Mouse (Mus musculus) forebrain, embryonic 12.5 days (tissue): Measurements from ENCODE around the gene Draxin. TPM values are rescaled to one million over a fixed set of nuclear protein-coding genes. Genes with fewer than 3 reads are reported as not detected.
"Not testable (repeated sequence)": the region's sequence is repeated elsewhere in the genome, so short reads cannot be mapped to it uniquely, and the experiment has no call there.

Source experiments
- ATAC-seq: fragments of 200-750 bp; cut with Nextera tagmentation; 2 replicates; pipeline ENCODE4 v1.8.0; 2017; ENCODE audit warnings: moderate TSS enrichment; ENCODE audit not compliant: low FRiP score
- H3K27ac ChIP-seq: fragments of 300-500 bp; sonication (generic); 2 replicates; pipeline ENCODE4 v1.5.1; 2016; ENCODE audit warnings: mild to moderate bottlenecking
- H3K27me3 ChIP-seq: fragments of 300-500 bp; sonication (generic); 2 replicates; pipeline ENCODE4 v1.6.1; 2016; ENCODE audit warnings: mild to moderate bottlenecking
- H3K36me3 ChIP-seq: fragments of 300-500 bp; sonication (generic); replicated peaks from 2 replicates; pipeline ENCODE4 v1.6.1; 2016; ENCODE audit warnings: mild to moderate bottlenecking
- H3K4me1 ChIP-seq: fragments of 300-500 bp; sonication (generic); 2 replicates; pipeline ENCODE4 v1.6.1; 2016
- H3K4me2 ChIP-seq: fragments of 300-500 bp; sonication (generic); 2 replicates; pipeline ENCODE4 v1.6.1; 2016; ENCODE audit warnings: mild to moderate bottlenecking, moderate library complexity
- H3K4me3 ChIP-seq: fragments of 300-500 bp; sonication (generic); replicated peaks from 2 replicates; pipeline ENCODE4 v1.5.1; 2016; ENCODE audit warnings: mild to moderate bottlenecking
- H3K9ac ChIP-seq: fragments of 300-500 bp; sonication (generic); 2 replicates; pipeline ENCODE4 v1.6.1; 2016; ENCODE audit warnings: mild to moderate bottlenecking
- H3K9me3 ChIP-seq: fragments of 300-500 bp; sonication (generic); 2 replicates; pipeline ENCODE4 v1.6.1; 2016
- WGBS: fragments of 180-500 bp; shearing (Covaris S2); methylation state at CpG from one replicate; pipeline ENCODE4 v1.1.7; 2016; 5-methylcytosine and 5-hydroxymethylcytosine counted together
- polyA plus RNA-seq: library from polyadenylated mRNA; unstranded; fragments of >200 nt; fragmentation: Nextera tagmentation; extraction: Ambion mirVana; gene quantifications from 2 replicates; pipeline ENCODE4 v1.2.1, GENCODE M21; 2016

Draxin gene
- polyA plus RNA-seq, 1 experiment from 2014 or later: 8.0 TPM

- Histone ChIP-seq H3K4me2 (peak overlapping the region; percentile 30), H3K4me3 (no peak overlapping the region), H3K9me3 (no peaks in the 10 kb centered on the region), H3K4me1 (peaks cover 37% of the 10 kb centered on the region), H3K27ac (peak overlapping the region; percentile 77), H3K36me3 (no peaks in the 10 kb centered on the region), H3K9ac (peak overlapping the region; percentile 36; the same call in 1 of the 2 replicates), H3K27me3 (peaks cover 4% of the 10 kb centered on the region; the same call in 1 of the 2 replicates)
- no peak for ATAC-seq
- 58% methylated on average over 3 of the region's 3 CpGs for WGBS
Measured at GRCm38 (mm10) chr4:148122694-148123066, 7.8 kb downstream of the Draxin start.

- Histone ChIP-seq H3K9ac (peak overlapping the region; percentile 36), H3K27ac (peak overlapping the region; percentile 77), H3K4me3 (no peak overlapping the region), H3K9me3 (no peaks in the 10 kb centered on the region), H3K4me2 (peak overlapping the region; percentile 30), H3K27me3 (no peaks in the 10 kb centered on the region), H3K36me3 (no peaks in the 10 kb centered on the region), H3K4me1 (peaks cover 34% of the 10 kb centered on the region)
- ATAC-seq: peak; percentile 87
- WGBS: 9% methylated on average over 6 of the region's 6 CpGs
Measured at GRCm38 (mm10) chr4:148121982-148122693, 8.4 kb downstream of the Draxin start.

- peaks cover 29% of the 10 kb centered on the region for H3K4me1 ChIP-seq
- no peak overlapping the region for H3K4me2 ChIP-seq
- no peaks in the 10 kb centered on the region for H3K27me3 ChIP-seq
- H3K36me3 ChIP-seq: no peaks in the 10 kb centered on the region
- no peak overlapping the region for H3K4me3 ChIP-seq
- 82% methylated on average over 4 of the region's 4 CpGs for WGBS
- no peak overlapping the region for H3K9ac ChIP-seq
- H3K27ac ChIP-seq: peak overlapping the region; percentile 77
- H3K9me3 ChIP-seq: no peaks in the 10 kb centered on the region; the same call in 1 of the 2 replicates
- no peak for ATAC-seq
Measured at GRCm38 (mm10) chr4:148121362-148121761, 9.1 kb downstream of the Draxin start.

- WGBS: 83% methylated on average over 9 of the region's 9 CpGs
- H3K4me1 ChIP-seq: peaks cover 32% of the 10 kb centered on the region
- no peak overlapping the region for H3K4me3 ChIP-seq
- no peak overlapping the region for H3K9ac ChIP-seq
- no peak for ATAC-seq
- H3K27ac ChIP-seq: peak overlapping the region; percentile 31; the same call in 1 of the 2 replicates
- H3K9me3 ChIP-seq: no peaks in the 10 kb centered on the region; the same call in 1 of the 2 replicates
- H3K27me3 ChIP-seq: 0 out of 2 replicates have a peak, but pooled peaks cover 4% of the 10 kb centered on the region
- H3K4me2 ChIP-seq: no peak overlapping the region
- no peaks in the 10 kb centered on the region for H3K36me3 ChIP-seq
Measured at GRCm38 (mm10) chr4:148120555-148120954, 9.9 kb downstream of the Draxin start.

GRCm38 (mm10) chr4:148119578-148119977 lies 10.9 kb downstream of the Draxin start:
- not testable (repeated sequence) for H3K4me3 ChIP-seq, H3K9me3 ChIP-seq, H3K4me2 ChIP-seq, ATAC-seq, H3K9ac ChIP-seq, H3K27me3 ChIP-seq, H3K27ac ChIP-seq, H3K36me3 ChIP-seq
- 86% methylated on average over 9 of the region's 9 CpGs for WGBS
- peaks cover 38% of the 10 kb centered on the region for H3K4me1 ChIP-seq

- Histone ChIP-seq H3K4me2 (no peak overlapping the region), H3K27ac (no peak overlapping the region), H3K27me3 (0 out of 2 replicates have a peak, but pooled peaks cover 8% of the 10 kb centered on the region), H3K36me3 (0 out of 2 replicates have a peak, but pooled peaks cover 3% of the 10 kb centered on the region), H3K9me3 (no peaks in the 10 kb centered on the region; the same call in 1 of the 2 replicates), H3K4me3 (no peak overlapping the region), H3K4me1 (peaks cover 25% of the 10 kb centered on the region), H3K9ac (no peak overlapping the region)
- 74% methylated on average over 4 of the region's 4 CpGs for WGBS
- ATAC-seq: no peak
Measured at GRCm38 (mm10) chr4:148117392-148117791, 13.1 kb downstream of the Draxin start.

- Histone ChIP-seq H3K27me3 (0 out of 2 replicates have a peak, but pooled peaks cover 8% of the 10 kb centered on the region), H3K36me3 (0 out of 2 replicates have a peak, but pooled peaks cover 4% of the 10 kb centered on the region), H3K27ac (no peak overlapping the region), H3K4me3 (no peak overlapping the region), H3K4me1 (peaks cover 18% of the 10 kb centered on the region), H3K4me2 (no peak overlapping the region), H3K9me3 (no peaks in the 10 kb centered on the region; the same call in 1 of the 2 replicates), H3K9ac (no peak overlapping the region)
- ATAC-seq: no peak
- 77% methylated on average over 4 of the region's 4 CpGs for WGBS
Measured at GRCm38 (mm10) chr4:148116657-148117056, 13.8 kb downstream of the Draxin start.

- Histone ChIP-seq H3K27ac (no peak overlapping the region), H3K27me3 (0 out of 2 replicates have a peak, but pooled peaks cover 8% of the 10 kb centered on the region), H3K9me3 (no peaks in the 10 kb centered on the region; the same call in 1 of the 2 replicates), H3K9ac (peak overlapping the region; percentile 36; the same call in 1 of the 2 replicates), H3K4me1 (peaks cover 11% of the 10 kb centered on the region), H3K4me3 (no peak overlapping the region), H3K36me3 (0 out of 2 replicates have a peak, but pooled peaks cover 4% of the 10 kb centered on the region), H3K4me2 (peak overlapping the region; percentile 34; the same call in 1 of the 2 replicates)
- WGBS: 6% methylated on average over 15 of the region's 15 CpGs
- ATAC-seq: peak; percentile 36; the same call in 1 of the 2 replicates
Measured at GRCm38 (mm10) chr4:148115467-148115866, 15.0 kb downstream of the Draxin start.

GRCm38 (mm10) chr4:148114758-148115391 lies 15.6 kb downstream of the Draxin start:
- ATAC-seq: peak; percentile 80
- Histone ChIP-seq H3K4me1 (peaks cover 11% of the 10 kb centered on the region), H3K9me3 (no peaks in the 10 kb centered on the region; the same call in 1 of the 2 replicates), H3K27me3 (0 out of 2 replicates have a peak, but pooled peaks cover 8% of the 10 kb centered on the region), H3K9ac (peak overlapping the region; percentile 36; the same call in 1 of the 2 replicates), H3K4me3 (no peak overlapping the region), H3K27ac (peak overlapping the region; percentile 69; the same call in 1 of the 2 replicates), H3K36me3 (peaks cover 4% of the 10 kb centered on the region; the same call in 1 of the 2 replicates), H3K4me2 (peak overlapping the region; percentile 34)
- WGBS: 3% methylated on average over 15 of the region's 15 CpGs

GRCm38 (mm10) chr4:148112519-148112918 lies 18.0 kb downstream of the Draxin start:
- Histone ChIP-seq H3K36me3 (peaks cover 6% of the 10 kb centered on the region), H3K9ac (no peak overlapping the region), H3K27me3 (0 out of 2 replicates have a peak, but pooled peaks cover 8% of the 10 kb centered on the region), H3K4me3 (no peak overlapping the region), H3K4me2 (no peak overlapping the region), H3K9me3 (no peaks in the 10 kb centered on the region; the same call in 1 of the 2 replicates), H3K27ac (no peak overlapping the region), H3K4me1 (peaks cover 11% of the 10 kb centered on the region)
- 88% methylated on average over 12 of the region's 12 CpGs for WGBS
- no peak for ATAC-seq

- Histone ChIP-seq H3K4me1 (no peaks in the 10 kb centered on the region), H3K9me3 (no peaks in the 10 kb centered on the region), H3K4me3 (no peak overlapping the region), H3K27ac (no peak overlapping the region), H3K36me3 (peaks cover 6% of the 10 kb centered on the region), H3K27me3 (no peaks in the 10 kb centered on the region), H3K4me2 (no peak overlapping the region), H3K9ac (no peak overlapping the region)
- ATAC-seq: no peak
- 85% methylated on average over 5 of the region's 5 CpGs for WGBS
Measured at GRCm38 (mm10) chr4:148109215-148109614, 21.3 kb downstream of the Draxin start.

GRCm38 (mm10) chr4:148108565-148109100 lies 21.9 kb downstream of the Draxin start:
- no peak overlapping the region for H3K4me3 ChIP-seq
- 69% methylated on average over 7 of the region's 7 CpGs for WGBS

More at GRCm38 (mm10) chr4:148108565-148109100, 21.9 kb downstream of the Draxin start:
- H3K27ac ChIP-seq: no peak overlapping the region
- no peaks in the 10 kb centered on the region for H3K4me1 ChIP-seq
- no peak overlapping the region for H3K9ac ChIP-seq
- no peaks in the 10 kb centered on the region for H3K27me3 ChIP-seq
- no peak for ATAC-seq
- no peak overlapping the region for H3K4me2 ChIP-seq
- H3K9me3 ChIP-seq: no peaks in the 10 kb centered on the region
- peaks cover 6% of the 10 kb centered on the region for H3K36me3 ChIP-seq
